Mouse (Mus musculus): Measurements from ENCODE around the gene Sdccag8.

Sdccag8 gene

GRCm38 (mm10) chr1:177046963-177047362, 232.5 kb downstream of the Sdccag8 start:
- in situ Hi-C loops (cut with MseI, MboI): no loop called here

GRCm38 (mm10) chr1:177048773-177049172, 234.3 kb downstream of the Sdccag8 start:
- in situ Hi-C loops (cut with MseI, MboI): no loop called here

- in situ Hi-C loops (cut with MseI, MboI): no loop called here
Observed at GRCm38 (mm10) chr1:177051366-177051963, 237.0 kb downstream of the Sdccag8 start.

GRCm38 (mm10) chr1:177054891-177055290, 240.4 kb downstream of the Sdccag8 start:
- in situ Hi-C loops (cut with MseI, MboI): no loop called here

GRCm38 (mm10) chr1:177061761-177062160, 247.3 kb downstream of the Sdccag8 start:
- in situ Hi-C loops (cut with MseI, MboI): no loop called here

- in situ Hi-C loops (cut with MseI, MboI): no loop called here
Observed at GRCm38 (mm10) chr1:177065732-177066131, 251.3 kb downstream of the Sdccag8 start.

GRCm38 (mm10) chr1:177067123-177067646, 252.7 kb downstream of the Sdccag8 start:
- in situ Hi-C loops (cut with MseI, MboI): no loop called here

- in situ Hi-C loops (cut with MseI, MboI): no loop called here
Observed at GRCm38 (mm10) chr1:177069161-177069560, 254.7 kb downstream of the Sdccag8 start.
